Mouse (Mus musculus) large intestine, adult 2 months (tissue): ENCODE results near the gene Tor2a. TPM values are rescaled to one million over a fixed set of nuclear protein-coding genes. Genes with fewer than 3 reads are reported as not detected.

Experiments
- DNase-seq: peaks from one replicate; pipeline ENCODE4 v3.0.0-alpha.2; 2012; ENCODE audit warnings: low read depth, low spot score
- WGBS: fragments of 180-500 bp; shearing (Covaris S2); methylation state at CpG from one replicate; pipeline ENCODE4 v1.1.7; 2018; 5-methylcytosine and 5-hydroxymethylcytosine counted together
- polyA plus RNA-seq: library from polyadenylated mRNA; depleted of rRNA; stranded (reverse); fragments of >200 nt; gene quantifications from 2 replicates; pipeline ENCODE4 v1.2.3, GENCODE M21; 2012

Gene Tor2a
- polyA plus RNA-seq, 1 experiment, result 93.7 TPM

DNA sequence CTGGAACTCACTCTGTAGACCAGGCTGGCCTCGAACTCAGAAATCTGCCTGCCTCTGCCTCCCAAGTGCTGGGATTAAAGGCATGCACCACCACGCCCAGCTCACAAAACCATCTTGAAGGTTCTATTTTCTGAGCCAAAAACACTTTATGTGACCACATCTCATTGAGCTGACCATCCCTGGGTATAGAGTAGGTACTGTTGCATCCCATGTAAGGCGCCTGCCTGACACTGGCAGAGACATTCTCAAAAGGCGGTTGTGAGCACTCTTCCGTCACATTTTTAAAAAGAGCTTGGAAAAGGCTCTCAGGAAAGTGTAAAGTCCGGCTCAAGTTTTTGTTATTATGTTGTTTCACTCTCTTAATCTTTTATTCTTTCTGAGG, 369 bp upstream of the Tor2a start:
- 33% methylated on average over 6 of the region's 6 CpGs for WGBS
- DNase-seq, result no peak

DNA sequence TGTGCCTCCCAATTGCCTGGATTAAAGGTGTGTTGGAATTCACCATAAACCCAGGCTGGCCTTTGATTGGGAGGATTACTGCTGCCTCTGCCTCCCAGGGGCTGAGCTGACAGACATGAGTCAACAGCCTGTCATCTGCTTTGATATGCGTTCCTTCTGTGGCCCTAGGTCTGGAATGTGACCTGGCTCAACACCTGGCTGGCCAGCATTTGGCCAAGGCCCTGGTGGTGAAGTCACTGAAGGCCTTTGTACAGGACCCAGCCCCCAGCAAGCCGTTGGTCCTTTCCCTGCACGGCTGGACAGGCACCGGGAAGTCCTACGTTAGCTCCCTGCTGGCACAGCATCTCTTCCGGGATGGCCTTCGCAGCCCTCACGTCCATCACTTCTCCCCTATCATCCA, 1.5 kb downstream of the Tor2a start:
- DNase-seq, result no peak
- WGBS, result 79% methylated on average over 8 of the region's 8 CpGs

DNA sequence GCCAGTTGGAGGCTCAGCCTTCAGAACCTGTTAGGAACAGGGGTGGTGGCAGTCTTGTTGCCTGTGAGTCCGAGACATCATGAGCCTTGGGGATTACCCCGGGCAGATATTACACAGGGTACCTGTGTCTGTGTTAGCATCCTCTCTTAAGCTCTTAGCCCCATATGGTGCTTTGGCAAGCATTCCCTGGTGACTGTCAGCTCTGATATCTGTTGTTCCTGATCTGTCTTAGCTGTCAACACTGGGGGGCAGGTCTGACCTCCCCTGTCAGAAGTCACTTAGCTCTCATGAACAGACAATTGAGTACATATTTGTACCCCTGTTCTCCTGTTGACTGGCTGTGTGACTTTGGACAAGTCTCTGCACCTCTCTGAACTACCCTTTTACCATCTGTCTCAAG, 2.0 kb downstream of the Tor2a start:
- WGBS, result 90% methylated on average over 2 of the region's 2 CpGs

DNA sequence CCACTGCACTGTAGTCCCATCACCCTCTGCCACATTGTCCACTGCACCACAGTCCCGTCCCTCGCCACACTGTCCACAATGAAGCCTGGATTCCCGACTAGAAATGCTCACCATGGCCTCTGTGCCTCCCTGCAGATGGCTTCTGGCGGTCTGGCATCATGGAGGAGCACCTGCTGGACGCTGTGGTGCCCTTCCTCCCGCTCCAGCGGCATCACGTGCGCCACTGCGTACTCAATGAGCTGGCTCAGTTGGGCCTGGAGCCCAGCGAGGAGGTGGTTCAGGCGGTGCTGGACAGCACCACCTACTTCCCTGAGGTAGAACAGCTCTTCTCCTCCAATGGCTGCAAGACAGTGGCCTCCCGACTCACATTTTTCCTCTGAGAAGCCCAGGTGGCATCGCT, 4.3 kb downstream of the Tor2a start:
- DNase-seq, result no peak
- WGBS, result 93% methylated on average over 14 of the region's 14 CpGs

More for the DNA sequence above, 2.0 kb downstream of the Tor2a start:
- no peak for DNase-seq

DNA sequence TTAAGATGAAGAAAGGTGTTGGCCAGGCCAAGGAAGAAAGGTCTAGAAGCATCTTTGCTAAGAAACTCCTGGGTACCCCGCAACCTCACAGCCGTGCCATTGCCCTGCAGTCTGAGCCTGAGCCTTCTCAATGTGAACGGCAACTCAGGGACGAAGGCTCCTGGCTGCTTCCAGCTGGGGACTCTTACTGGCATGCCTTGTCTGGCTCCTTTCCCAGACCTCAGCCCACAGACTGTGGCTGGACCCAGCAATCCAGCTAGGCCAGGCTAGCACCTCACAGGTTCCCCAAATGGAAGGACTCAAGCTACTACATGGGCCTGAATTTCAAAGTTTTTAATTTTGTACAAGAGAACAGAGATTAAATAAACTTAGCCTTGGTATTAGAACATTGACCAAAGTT, 4.8 kb downstream of the Tor2a start:
- WGBS, result 79% methylated on average over 4 of the region's 4 CpGs
- no peak for DNase-seq

DNA sequence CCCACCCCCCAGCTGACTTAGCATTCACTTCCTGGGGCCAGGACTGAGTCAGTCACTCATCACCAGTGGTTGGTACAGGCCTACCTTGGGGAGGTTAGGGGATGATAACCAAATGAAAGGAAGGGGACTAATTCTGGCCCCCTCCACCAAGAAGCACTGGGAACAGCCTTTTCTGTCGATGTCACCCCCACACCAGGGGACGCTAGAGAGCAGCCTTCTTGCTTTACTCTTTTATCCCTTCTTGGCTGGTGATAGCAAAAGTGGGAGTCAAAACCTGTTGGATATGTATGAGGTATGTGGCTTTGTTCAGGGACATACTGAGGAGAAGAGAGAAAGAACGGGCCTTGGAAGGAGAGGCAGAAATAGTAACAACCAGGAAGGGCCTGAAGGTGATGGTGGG, 6.3 kb downstream of the Tor2a start:
- 78% methylated on average over 3 of the region's 3 CpGs for WGBS
- no peak for DNase-seq

DNA sequence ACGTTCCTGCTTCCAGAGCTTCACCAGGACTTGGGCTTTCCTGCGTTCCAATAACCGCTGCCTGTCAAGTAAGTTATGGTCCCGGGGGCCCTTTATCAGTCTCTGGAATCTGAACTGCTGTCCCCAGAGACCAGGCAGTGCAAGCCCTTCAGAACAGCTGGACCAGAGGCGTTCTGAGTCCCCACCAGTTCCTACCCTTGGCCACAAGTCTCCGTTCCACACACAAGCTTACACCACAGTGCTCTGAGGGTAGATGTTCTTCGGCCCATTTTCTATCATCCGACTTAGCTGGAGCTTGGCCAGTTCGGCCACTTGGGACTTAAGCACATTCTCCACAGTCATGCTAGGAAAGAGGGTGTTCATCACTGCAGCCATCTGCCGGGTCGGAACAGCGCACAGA, 10.2 kb downstream of the Tor2a start:
- WGBS, result 82% methylated on average over 12 of the region's 12 CpGs
- no peak for DNase-seq

DNA sequence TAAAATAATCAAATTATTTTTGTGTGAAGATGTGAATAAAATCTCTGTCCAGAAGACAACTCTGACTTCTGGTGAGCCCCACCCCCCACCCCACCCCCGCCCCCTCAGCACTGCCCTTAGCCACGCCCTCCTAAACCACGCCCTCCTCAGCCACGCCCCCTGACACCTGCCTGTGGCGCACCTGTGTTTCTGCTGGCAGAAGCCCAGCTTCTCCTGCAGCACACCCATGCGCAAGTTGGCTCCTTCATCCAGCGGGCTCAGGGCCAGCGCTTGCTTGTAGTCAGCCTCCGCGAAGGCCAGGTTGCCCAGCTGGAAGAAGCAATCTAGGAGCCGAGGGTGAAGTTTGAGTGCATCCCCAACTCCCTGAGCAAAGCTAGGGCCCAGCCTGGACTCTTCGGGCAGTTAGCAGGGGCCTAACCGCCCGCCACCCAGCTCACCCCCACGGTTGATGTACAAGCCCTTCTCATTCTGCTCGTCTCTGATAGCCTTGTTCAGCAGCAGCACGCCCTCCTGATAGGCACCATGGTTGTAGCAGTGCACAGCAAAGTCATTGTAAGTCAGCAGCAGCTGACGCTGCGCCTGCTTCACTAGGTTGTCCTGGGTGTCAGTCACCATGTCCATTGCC, 11.7 kb downstream of the Tor2a start:
- WGBS, result 25% methylated on average over 19 of the region's 19 CpGs

DNA sequence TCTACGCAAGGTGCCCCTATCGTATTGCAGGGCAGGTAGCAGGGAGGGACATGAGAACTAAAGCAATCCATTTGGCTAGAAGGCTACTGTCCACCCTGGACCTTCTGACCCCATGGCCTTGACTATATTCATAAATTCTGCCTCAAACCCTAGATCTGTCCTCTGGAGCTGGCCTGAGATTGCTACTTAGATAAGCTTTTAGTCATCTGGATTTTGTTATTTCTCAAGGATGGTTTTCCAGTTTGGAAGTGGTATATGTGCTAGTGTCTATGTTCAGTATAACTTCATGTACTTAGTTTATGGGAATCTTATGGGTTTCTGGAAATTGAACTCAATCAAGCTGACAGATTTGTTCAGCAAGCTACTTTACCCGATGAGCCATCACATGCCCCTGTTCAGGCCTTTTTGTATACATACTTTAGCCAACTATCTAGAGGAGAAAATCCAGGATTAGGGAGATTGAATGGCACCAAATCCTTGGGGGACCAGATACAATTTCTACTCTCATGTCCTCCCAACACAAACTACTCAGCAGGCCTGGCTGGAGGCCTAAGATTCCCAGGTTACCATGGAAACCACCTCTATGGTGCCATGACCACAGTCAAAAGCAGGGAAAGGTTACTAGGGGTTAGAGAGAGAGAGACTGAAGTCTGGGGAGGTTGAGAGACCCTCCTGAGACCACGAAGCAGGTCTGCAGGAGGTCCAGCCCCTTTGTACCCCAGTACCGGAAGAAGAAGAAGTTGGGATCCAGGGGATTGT, 12.5 kb downstream of the Tor2a start:
- WGBS, result 85% methylated on average over 5 of the region's 5 CpGs
- DNase-seq, result no peak

More for the DNA sequence above, 11.7 kb downstream of the Tor2a start:
- peak; percentile 63 for DNase-seq

DNA sequence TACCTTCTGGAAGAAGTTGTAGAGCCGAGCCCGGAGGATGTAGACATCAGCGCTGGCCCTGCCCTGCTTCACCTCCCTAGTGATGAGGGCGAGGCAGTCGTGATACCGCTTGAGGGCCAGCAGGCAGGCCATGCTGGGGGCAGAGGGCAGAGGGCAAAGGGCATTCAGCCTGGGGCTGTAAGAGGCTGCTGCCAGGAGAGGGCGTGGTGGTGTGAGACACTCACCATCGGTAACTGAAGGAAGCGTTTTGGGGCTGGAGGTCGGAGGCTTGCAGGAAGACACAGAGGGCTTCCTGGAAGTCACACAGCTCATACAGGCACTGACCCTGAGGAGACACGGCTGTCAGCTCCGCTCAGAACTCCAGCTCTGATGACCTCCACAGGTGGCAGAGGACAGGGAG, 14.9 kb downstream of the Tor2a start:
- 18% methylated on average over 12 of the region's 12 CpGs for WGBS
- DNase-seq, result no peak

DNA sequence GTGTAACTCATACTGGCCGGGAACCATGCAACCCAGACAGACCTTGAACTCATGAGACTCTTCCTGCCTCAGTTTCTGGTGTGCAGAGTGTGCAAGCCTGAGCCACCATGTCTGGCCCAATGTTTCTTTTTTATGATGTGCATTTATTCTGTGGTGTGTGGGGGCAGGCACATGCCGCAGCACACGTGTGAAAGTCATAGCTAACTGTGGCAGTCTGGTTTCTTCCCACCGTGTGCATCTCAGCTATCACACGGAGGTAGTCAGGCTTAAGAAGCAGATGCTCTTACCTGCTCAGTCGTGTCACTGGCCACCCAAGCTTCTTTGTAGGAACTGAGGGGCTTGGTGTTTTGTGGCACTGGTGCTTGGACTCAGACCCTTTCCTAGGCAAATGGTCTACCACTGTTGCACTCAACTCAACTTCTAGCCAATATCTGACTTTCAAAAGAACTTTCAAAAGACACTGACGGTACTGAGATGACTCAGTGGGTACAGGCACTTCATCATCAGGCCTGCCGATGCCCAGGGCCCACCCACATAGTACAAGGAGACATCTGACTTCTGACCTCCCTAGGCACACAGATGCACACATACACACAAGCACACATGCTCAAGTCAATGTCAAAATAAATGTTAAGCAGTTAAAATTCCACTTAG, 15.7 kb downstream of the Tor2a start:
- DNase-seq, result no peak
- WGBS, result 85% methylated on average over 8 of the region's 8 CpGs

DNA sequence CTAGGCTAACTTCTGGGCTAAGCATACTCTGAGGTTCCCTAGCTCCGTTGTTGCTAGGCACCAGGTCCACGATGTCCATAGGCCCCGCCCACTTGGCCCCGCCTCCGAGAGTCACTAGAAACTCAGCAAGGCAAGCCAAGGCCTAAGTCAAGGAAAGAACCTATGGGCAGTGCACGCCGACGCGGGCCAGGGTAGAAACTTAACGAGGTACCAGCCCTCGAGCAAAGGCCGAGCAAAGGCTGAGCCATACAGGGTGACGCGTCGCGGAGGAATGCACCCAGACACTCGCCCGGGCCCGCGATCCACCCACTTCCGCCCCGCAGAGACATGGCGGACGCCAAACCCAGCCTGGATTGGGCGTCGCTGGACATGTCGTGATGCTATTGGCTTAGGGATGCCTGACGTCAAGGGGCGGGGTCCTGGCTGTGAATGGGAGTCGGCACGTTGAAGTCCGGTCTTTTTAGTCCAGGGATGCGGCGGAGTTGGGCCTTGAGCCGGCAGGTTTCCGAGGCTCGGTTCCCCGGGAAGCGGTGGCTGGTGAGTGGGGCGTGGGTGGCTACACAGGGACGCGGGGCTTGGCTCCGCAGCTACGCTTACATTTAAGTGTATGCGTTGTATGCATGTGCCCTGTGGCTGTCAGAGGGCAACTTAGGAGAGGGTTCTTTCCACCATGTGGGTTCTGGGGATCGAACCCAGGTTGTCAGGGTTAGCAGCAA, 18.5 kb downstream of the Tor2a start, which contains the start of the genes Ttc16 and Ptrh1:
TSS of gene Ttc16 (minus strand) at position 275 of the 716 bp plus-strand sequence.
TSS of gene Ptrh1 (plus strand) at position 428 of the 716 bp plus-strand sequence.
- under 1% methylated on average over 46 of the region's 46 CpGs for WGBS

DNA sequence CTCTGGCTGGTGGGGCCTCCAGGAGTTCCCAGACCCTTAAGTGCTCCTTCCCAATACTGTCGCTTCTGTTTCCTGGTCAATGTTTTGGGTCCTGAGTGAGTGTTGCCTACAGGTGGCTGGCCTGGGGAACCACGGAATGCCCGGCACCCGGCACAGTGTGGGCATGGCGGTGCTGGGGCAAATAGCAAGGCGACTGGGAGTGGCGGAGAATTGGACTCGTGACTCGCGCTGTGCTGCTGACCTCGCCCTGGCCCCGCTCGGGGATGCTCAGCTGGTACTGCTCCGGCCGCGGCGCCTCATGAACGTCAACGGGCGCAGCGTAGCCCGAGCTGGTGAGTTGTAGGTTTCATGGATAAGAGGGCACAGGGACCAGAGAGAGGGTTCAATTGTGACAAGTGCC, 19.2 kb downstream of the Tor2a start:
- no peak for DNase-seq
- 21% methylated on average over 22 of the region's 22 CpGs for WGBS

More for the DNA sequence above, 18.5 kb downstream of the Tor2a start, which contains the start of the genes Ttc16 and Ptrh1:
- peak; percentile 91 for DNase-seq

DNA sequence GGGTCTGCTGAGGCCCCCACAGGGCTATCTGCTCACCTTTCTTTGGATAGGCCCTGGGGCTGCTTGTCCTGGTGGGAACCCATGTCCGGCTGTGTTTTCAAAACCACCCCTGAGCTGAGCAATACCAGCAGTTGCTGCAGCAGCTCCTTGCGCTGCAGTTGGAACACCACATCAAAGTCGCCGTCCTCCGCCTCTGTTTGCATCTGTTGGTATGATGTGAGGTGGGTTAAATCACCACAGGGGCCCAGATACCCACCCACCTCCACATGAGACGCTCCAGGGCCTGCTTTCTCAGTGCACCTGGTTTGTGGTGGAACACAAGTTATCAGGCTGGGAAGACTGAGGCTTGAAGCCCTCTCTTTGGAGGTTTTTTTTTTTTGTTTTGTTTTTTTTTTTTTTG, 21.0 kb downstream of the Tor2a start:
- no peak for DNase-seq
- WGBS, result 96% methylated on average over 6 of the region's 6 CpGs

DNA sequence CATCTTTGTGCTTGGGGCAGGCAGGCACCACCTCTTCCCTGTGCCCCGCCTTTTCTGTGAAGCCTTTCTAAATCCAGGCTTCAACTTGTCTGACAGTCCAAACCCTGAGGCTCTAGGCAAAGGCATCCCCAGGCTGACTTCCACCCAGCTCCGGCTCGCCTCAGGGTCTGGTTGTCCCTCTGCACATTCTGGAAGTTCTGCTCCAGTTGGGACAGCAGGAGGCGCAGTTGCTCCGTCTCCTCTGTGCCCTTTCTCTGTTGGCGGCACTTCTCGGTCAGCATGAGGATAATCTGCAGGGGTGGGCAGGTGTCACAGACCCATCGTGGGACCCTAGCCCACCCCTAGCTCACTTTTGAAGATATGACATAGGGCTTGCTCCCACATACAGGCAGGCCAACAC, 22.1 kb downstream of the Tor2a start:
- WGBS, result 17% methylated on average over 8 of the region's 8 CpGs
- DNase-seq, result no peak

DNA sequence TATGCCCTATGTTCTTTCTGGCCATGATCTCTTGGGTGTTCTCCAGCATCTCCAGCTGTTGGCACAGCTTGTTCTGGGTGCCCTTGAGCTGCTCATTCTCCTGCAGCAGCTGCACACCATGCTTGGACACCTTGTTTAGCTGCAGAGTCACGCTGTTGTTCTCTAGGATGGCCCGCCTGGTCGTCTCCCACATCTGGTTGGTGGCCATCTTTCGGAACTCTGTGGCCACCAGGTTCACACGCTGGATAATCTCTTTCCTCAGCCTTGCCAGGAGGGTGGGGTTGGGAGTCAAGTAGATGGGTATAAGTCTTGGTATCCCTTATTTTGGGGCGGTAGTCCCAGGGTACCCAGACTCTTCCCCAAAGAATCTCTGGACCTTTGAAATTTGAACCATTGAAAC, 22.7 kb downstream of the Tor2a start:
- WGBS, result 91% methylated on average over 6 of the region's 6 CpGs
- no peak for DNase-seq

DNA sequence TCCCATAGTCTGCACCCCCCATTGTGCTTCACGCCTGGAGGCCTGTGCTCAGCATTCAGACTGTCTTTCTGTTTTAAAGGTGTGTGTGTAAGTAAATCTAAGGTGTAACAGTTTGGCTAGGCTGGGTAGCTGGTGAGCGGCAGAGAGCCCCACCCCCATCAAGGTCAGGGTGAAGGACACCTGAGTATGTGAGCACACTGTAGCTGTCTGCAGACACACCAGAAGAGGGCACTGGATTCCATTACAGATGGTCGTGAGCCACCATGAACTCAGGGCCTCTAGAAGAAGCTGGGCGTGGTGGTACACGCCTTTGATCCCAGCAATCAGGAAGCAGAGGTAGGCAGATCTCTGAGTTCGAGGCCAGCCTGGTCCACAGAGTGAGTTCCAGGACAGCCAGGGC, 24.7 kb downstream of the Tor2a start:
- WGBS, result 61% methylated on average over 6 of the region's 6 CpGs
- no peak for DNase-seq

DNA sequence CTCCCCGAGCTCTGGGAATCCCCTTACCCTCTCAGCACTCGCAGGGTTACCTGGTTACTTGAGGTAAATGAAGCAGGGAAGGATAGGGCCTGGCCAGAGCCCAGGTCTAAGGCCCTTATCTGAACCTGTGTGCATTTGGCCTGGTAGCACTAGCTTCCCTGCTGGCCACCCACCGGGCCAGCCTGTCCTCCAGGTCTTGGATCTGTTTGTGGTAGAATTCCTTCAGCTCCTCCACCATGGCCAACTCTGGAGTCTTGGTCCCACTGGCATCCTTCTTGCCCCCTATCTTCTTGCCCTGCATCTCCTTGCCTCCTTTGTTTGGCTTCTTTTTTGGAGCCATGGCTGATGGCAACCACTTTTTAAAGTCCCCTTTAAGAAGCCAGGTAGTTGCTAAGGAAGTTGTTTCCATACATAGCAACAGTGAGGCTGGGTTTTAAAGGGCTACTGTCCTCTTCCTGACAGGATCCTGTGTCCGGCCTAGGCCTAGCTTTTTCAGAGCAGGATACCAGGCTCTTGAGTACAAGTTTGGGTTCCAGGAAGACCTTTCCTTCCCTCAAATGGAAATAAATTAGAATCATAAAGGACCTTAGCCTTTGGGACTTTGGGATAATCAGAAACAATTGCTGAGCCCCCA, 27.1 kb downstream of the Tor2a start, which contains the start of gene Cfap157:
TSS of gene Cfap157 (minus strand) at position 381 of the 634 bp plus-strand sequence.
- DNase-seq, result no peak
- WGBS, result 62% methylated on average over 4 of the region's 4 CpGs

DNA sequence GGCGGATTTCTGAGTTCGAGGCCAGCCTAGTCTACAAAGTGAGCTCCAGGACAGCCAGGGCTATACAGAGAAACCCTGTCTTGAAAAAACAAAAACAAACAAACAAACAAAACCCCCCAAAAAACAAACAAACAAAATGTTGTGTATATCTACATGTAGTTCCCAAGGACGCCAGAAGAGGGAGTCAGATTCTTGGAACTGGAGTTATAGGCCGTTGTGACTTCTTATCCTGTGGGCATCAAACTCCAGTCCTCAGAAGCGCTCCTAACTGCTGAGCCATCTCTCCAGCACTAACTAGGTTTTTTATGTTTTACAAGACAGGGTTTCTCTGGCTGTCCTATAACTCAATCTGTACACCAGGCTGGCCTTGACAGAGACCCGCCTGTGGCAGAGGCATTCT, 30.1 kb downstream of the Tor2a start:
- no peak for DNase-seq
- 70% methylated on average over 6 of the region's 6 CpGs for WGBS

DNA sequence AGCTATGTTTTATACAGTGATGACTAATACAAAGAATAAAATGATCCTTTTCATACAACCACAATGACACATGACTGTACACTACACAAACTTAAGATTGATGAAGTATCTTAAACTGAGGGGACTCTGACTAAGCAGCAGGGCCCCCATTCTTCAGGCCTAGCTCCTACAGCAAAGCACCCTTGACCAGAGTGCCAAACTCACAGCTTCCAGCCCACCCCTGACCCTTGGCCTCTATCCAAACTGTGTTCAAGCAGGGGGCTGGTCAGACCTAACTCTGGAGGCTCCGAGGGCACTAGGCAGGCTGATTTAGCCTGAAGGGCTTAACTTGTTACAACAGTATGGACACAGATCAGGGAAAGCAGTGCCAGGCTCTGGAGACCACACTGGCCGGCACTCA, 31.5 kb downstream of the Tor2a start:
- WGBS, result 62% methylated on average over 2 of the region's 2 CpGs
- DNase-seq, result no peak
